Mouse (Mus musculus): ENCODE results near the gene Cfap52. TPM values are rescaled to one million over a fixed set of nuclear protein-coding genes. Genes with fewer than 3 reads are reported as not detected.

Cfap52 gene
- 0.17 and 0.37 TPM in 2 replicates for polyA plus RNA-seq (2014; fragmentation: Nextera tagmentation; extraction: Ambion mirVana)

GRCm38 (mm10) chr11:67965242-67965883, at the start of gene Cfap52:
Cfap52 (minus strand) TSS chr11:67965651.
- Histone ChIP-seq H3K4me2 (ENCODE audit: low read depth, severe bottlenecking) (peak within 1 kb of the TSS; percentile 65), H3K27ac (replicated peaks; ENCODE audit: low read depth, low read length) (no peak within 1 kb of the TSS), H3K4me1 (ENCODE audit: control insufficient read depth, insufficient read depth, low read length) (peaks cover 2% of the 10 kb centered on the region; the same call in 1 of the 2 replicates), H3K36me3 (ENCODE audit: control insufficient read depth, insufficient read depth, low read length) (no peaks in the 10 kb centered on the region), H3K9ac (ENCODE audit: low read length) (peak within 1 kb of the TSS; percentile 73), H3K27me3 (ENCODE audit: control insufficient read depth, insufficient read depth, low read length) (no peaks in the 10 kb centered on the region), H3K4me3 (ENCODE audit: low read depth, low read length) (peak within 1 kb of the TSS; percentile 84), H3K9me3 (ENCODE audit: control insufficient read depth, low read length) (no peaks in the 10 kb centered on the region)
- ATAC-seq (ENCODE audit: insufficient number of reproducible peaks, low FRiP score, low TSS enrichment, low read depth), result no peak
- peak; percentile 87 for DNase-seq (ENCODE audit: low spot score)
- WGBS, result 8% methylated on average over 15 of the region's 15 CpGs

- no peaks in the 10 kb centered on the region for H3K27me3 ChIP-seq (ENCODE audit: control insufficient read depth, insufficient read depth, low read length)
- DNase-seq (ENCODE audit: low spot score) (no peak), ATAC-seq (ENCODE audit: insufficient number of reproducible peaks, low FRiP score, low TSS enrichment, low read depth) (no peak)
- no peaks in the 10 kb centered on the region for H3K9me3 ChIP-seq (ENCODE audit: control insufficient read depth, low read length)
- no peaks in the 10 kb centered on the region for H3K36me3 ChIP-seq (ENCODE audit: control insufficient read depth, insufficient read depth, low read length)
- H3K4me2 ChIP-seq (ENCODE audit: low read depth, severe bottlenecking), result no peak overlapping the region
- no peak overlapping the region for H3K27ac ChIP-seq (replicated peaks; ENCODE audit: low read depth, low read length)
- no peaks in the 10 kb centered on the region for H3K4me1 ChIP-seq (ENCODE audit: control insufficient read depth, insufficient read depth, low read length)
- no peak overlapping the region for H3K4me3 ChIP-seq (ENCODE audit: low read depth, low read length)
- H3K9ac ChIP-seq (ENCODE audit: low read length), result no peak overlapping the region
- 82% methylated on average over 7 of the region's 7 CpGs for WGBS
Observed at GRCm38 (mm10) chr11:68012207-68012606, 46.8 kb upstream of the Cfap52 start.

- no peak for DNase-seq (ENCODE audit: low spot score)
- H3K9ac ChIP-seq (ENCODE audit: low read length), result no peak overlapping the region
- ATAC-seq (ENCODE audit: insufficient number of reproducible peaks, low FRiP score, low TSS enrichment, low read depth), result no peak
- WGBS, result 60% methylated on average over 5 of the region's 5 CpGs
- no peak overlapping the region for H3K27ac ChIP-seq (replicated peaks; ENCODE audit: low read depth, low read length)
- no peaks in the 10 kb centered on the region for H3K36me3 ChIP-seq (ENCODE audit: control insufficient read depth, insufficient read depth, low read length)
- no peak overlapping the region for H3K4me2 ChIP-seq (ENCODE audit: low read depth, severe bottlenecking)
- no peaks in the 10 kb centered on the region for H3K9me3 ChIP-seq (ENCODE audit: control insufficient read depth, low read length)
- no peaks in the 10 kb centered on the region for H3K27me3 ChIP-seq (ENCODE audit: control insufficient read depth, insufficient read depth, low read length)
- H3K4me3 ChIP-seq (ENCODE audit: low read depth, low read length), result no peak overlapping the region
- 0 out of 2 replicates have a peak, but pooled peaks cover 6% of the 10 kb centered on the region for H3K4me1 ChIP-seq (ENCODE audit: control insufficient read depth, insufficient read depth, low read length)
Observed at GRCm38 (mm10) chr11:68009377-68009776, 43.9 kb upstream of the Cfap52 start.

- Histone ChIP-seq H3K9ac (ENCODE audit: low read length) (no peak overlapping the region), H3K27me3 (ENCODE audit: control insufficient read depth, insufficient read depth, low read length) (no peaks in the 10 kb centered on the region), H3K4me3 (ENCODE audit: low read depth, low read length) (no peak overlapping the region), H3K4me2 (ENCODE audit: low read depth, severe bottlenecking) (no peak overlapping the region), H3K27ac (replicated peaks; ENCODE audit: low read depth, low read length) (no peak overlapping the region), H3K36me3 (ENCODE audit: control insufficient read depth, insufficient read depth, low read length) (no peaks in the 10 kb centered on the region), H3K4me1 (ENCODE audit: control insufficient read depth, insufficient read depth, low read length) (0 out of 2 replicates have a peak, but pooled peaks cover 6% of the 10 kb centered on the region), H3K9me3 (ENCODE audit: control insufficient read depth, low read length) (no peaks in the 10 kb centered on the region)
- DNase-seq (ENCODE audit: low spot score), result no peak
- no peak for ATAC-seq (ENCODE audit: insufficient number of reproducible peaks, low FRiP score, low TSS enrichment, low read depth)
- 45% methylated on average over 6 of the region's 6 CpGs for WGBS
Observed at GRCm38 (mm10) chr11:68007645-68008044, 42.2 kb upstream of the Cfap52 start.

GRCm38 (mm10) chr11:68006216-68006789, 40.9 kb upstream of the Cfap52 start:
- Histone ChIP-seq H3K4me2 (ENCODE audit: low read depth, severe bottlenecking) (no peak overlapping the region), H3K9ac (ENCODE audit: low read length) (no peak overlapping the region), H3K27ac (replicated peaks; ENCODE audit: low read depth, low read length) (no peak overlapping the region), H3K27me3 (ENCODE audit: control insufficient read depth, insufficient read depth, low read length) (no peaks in the 10 kb centered on the region), H3K36me3 (ENCODE audit: control insufficient read depth, insufficient read depth, low read length) (no peaks in the 10 kb centered on the region), H3K4me3 (ENCODE audit: low read depth, low read length) (no peak overlapping the region), H3K4me1 (ENCODE audit: control insufficient read depth, insufficient read depth, low read length) (0 out of 2 replicates have a peak, but pooled peaks cover 6% of the 10 kb centered on the region), H3K9me3 (ENCODE audit: control insufficient read depth, low read length) (no peaks in the 10 kb centered on the region)
- no peak for DNase-seq (ENCODE audit: low spot score)
- 36% methylated on average over 8 of the region's 8 CpGs for WGBS
- no peak for ATAC-seq (ENCODE audit: insufficient number of reproducible peaks, low FRiP score, low TSS enrichment, low read depth)

- H3K4me3 ChIP-seq (ENCODE audit: low read depth, low read length), result no peak overlapping the region
- H3K9ac ChIP-seq (ENCODE audit: low read length), result no peak overlapping the region
- no peak overlapping the region for H3K4me2 ChIP-seq (ENCODE audit: low read depth, severe bottlenecking)
- no peaks in the 10 kb centered on the region for H3K9me3 ChIP-seq (ENCODE audit: control insufficient read depth, low read length)
- H3K27me3 ChIP-seq (ENCODE audit: control insufficient read depth, insufficient read depth, low read length), result no peaks in the 10 kb centered on the region
- no peak overlapping the region for H3K27ac ChIP-seq (replicated peaks; ENCODE audit: low read depth, low read length)
- ATAC-seq (ENCODE audit: insufficient number of reproducible peaks, low FRiP score, low TSS enrichment, low read depth), result no peak
- 0 out of 2 replicates have a peak, but pooled peaks cover 6% of the 10 kb centered on the region for H3K4me1 ChIP-seq (ENCODE audit: control insufficient read depth, insufficient read depth, low read length)
- 20% methylated on average over 6 of the region's 6 CpGs for WGBS
- peak; percentile 82 for DNase-seq (ENCODE audit: low spot score)
- H3K36me3 ChIP-seq (ENCODE audit: control insufficient read depth, insufficient read depth, low read length), result no peaks in the 10 kb centered on the region
Observed at GRCm38 (mm10) chr11:68004191-68004590, 38.7 kb upstream of the Cfap52 start.

- peak; percentile 32 for DNase-seq (ENCODE audit: low spot score)
- WGBS, result 78% methylated on average over 5 of the region's 5 CpGs
Observed at GRCm38 (mm10) chr11:67999629-68000028, 34.2 kb upstream of the Cfap52 start.

GRCm38 (mm10) chr11:67998905-67999304, 33.5 kb upstream of the Cfap52 start:
- no peak for DNase-seq (ENCODE audit: low spot score)
- no peaks in the 10 kb centered on the region for H3K27me3 ChIP-seq (ENCODE audit: control insufficient read depth, insufficient read depth, low read length)
- no peaks in the 10 kb centered on the region for H3K9me3 ChIP-seq (ENCODE audit: control insufficient read depth, low read length)
- no peak overlapping the region for H3K9ac ChIP-seq (ENCODE audit: low read length)
- H3K4me3 ChIP-seq (ENCODE audit: low read depth, low read length), result no peak overlapping the region
- ATAC-seq (ENCODE audit: insufficient number of reproducible peaks, low FRiP score, low TSS enrichment, low read depth), result no peak
- H3K36me3 ChIP-seq (ENCODE audit: control insufficient read depth, insufficient read depth, low read length), result no peaks in the 10 kb centered on the region
- WGBS, result 87% methylated on average over 3 of the region's 3 CpGs
- no peak overlapping the region for H3K4me2 ChIP-seq (ENCODE audit: low read depth, severe bottlenecking)
- H3K27ac ChIP-seq (replicated peaks; ENCODE audit: low read depth, low read length), result no peak overlapping the region
- H3K4me1 ChIP-seq (ENCODE audit: control insufficient read depth, insufficient read depth, low read length), result no peaks in the 10 kb centered on the region

More at GRCm38 (mm10) chr11:67999629-68000028, 34.2 kb upstream of the Cfap52 start:
- H3K9ac ChIP-seq (ENCODE audit: low read length), result no peak overlapping the region
- no peaks in the 10 kb centered on the region for H3K27me3 ChIP-seq (ENCODE audit: control insufficient read depth, insufficient read depth, low read length)
- H3K4me2 ChIP-seq (ENCODE audit: low read depth, severe bottlenecking), result no peak overlapping the region
- no peak for ATAC-seq (ENCODE audit: insufficient number of reproducible peaks, low FRiP score, low TSS enrichment, low read depth)
- no peaks in the 10 kb centered on the region for H3K4me1 ChIP-seq (ENCODE audit: control insufficient read depth, insufficient read depth, low read length)
- no peak overlapping the region for H3K4me3 ChIP-seq (ENCODE audit: low read depth, low read length)
- H3K9me3 ChIP-seq (ENCODE audit: control insufficient read depth, low read length), result no peaks in the 10 kb centered on the region
- H3K36me3 ChIP-seq (ENCODE audit: control insufficient read depth, insufficient read depth, low read length), result no peaks in the 10 kb centered on the region
- H3K27ac ChIP-seq (replicated peaks; ENCODE audit: low read depth, low read length), result no peak overlapping the region
